Mouse (Mus musculus): Measurements from ENCODE around the gene Nell1.
"Not testable (repeated sequence)": the region's sequence is repeated elsewhere in the genome, so short reads cannot be mapped to it uniquely, and the experiment has no call there.

Nell1 gene

GRCm38 (mm10) chr7:49974841-49975440, at the start of gene Nell1:
Gene Nell1 (plus strand): TSS chr7:49974864.
- no peak for DNase-seq (ENCODE audit: extremely low read depth, low read depth)

GRCm38 (mm10) chr7:49928571-49928970, 46.1 kb upstream of the Nell1 start:
- no peak for DNase-seq (ENCODE audit: extremely low read depth, low read depth)

GRCm38 (mm10) chr7:49929999-49930398, 44.7 kb upstream of the Nell1 start:
- no peak for DNase-seq (ENCODE audit: extremely low read depth, low read depth)

- DNase-seq (ENCODE audit: extremely low read depth, low read depth), result not testable (repeated sequence)
These were observed 41.1 kb upstream of the Nell1 start for GRCm38 (mm10) chr7:49933386-49934115.

- DNase-seq (ENCODE audit: extremely low read depth, low read depth), result no peak
These were observed 37.8 kb upstream of the Nell1 start for GRCm38 (mm10) chr7:49936821-49937220.

- DNase-seq (ENCODE audit: extremely low read depth, low read depth), result no peak
These were observed 32.6 kb upstream of the Nell1 start for GRCm38 (mm10) chr7:49942023-49942422.

- DNase-seq (ENCODE audit: extremely low read depth, low read depth), result no peak
These were observed 32.2 kb upstream of the Nell1 start for GRCm38 (mm10) chr7:49942490-49942889.

GRCm38 (mm10) chr7:49946691-49947090, 28.0 kb upstream of the Nell1 start:
- DNase-seq (ENCODE audit: extremely low read depth, low read depth), result no peak

- DNase-seq (ENCODE audit: extremely low read depth, low read depth), result no peak
These were observed 21.0 kb upstream of the Nell1 start for GRCm38 (mm10) chr7:49953546-49954181.

- no peak for DNase-seq (ENCODE audit: extremely low read depth, low read depth)
These were observed 19.8 kb upstream of the Nell1 start for GRCm38 (mm10) chr7:49954834-49955233.

GRCm38 (mm10) chr7:49957142-49957541, 17.5 kb upstream of the Nell1 start:
- no peak for DNase-seq (ENCODE audit: extremely low read depth, low read depth)

GRCm38 (mm10) chr7:49963764-49964163, 10.9 kb upstream of the Nell1 start:
- no peak for DNase-seq (ENCODE audit: extremely low read depth, low read depth)

GRCm38 (mm10) chr7:49969516-49969915, 5.1 kb upstream of the Nell1 start:
- no peak for DNase-seq (ENCODE audit: extremely low read depth, low read depth)

- DNase-seq (ENCODE audit: extremely low read depth, low read depth), result no peak
These were observed 917 bp downstream of the Nell1 start for GRCm38 (mm10) chr7:49975441-49976121.

GRCm38 (mm10) chr7:49981511-49982227, 7.0 kb downstream of the Nell1 start:
- no peak for DNase-seq (ENCODE audit: extremely low read depth, low read depth)

GRCm38 (mm10) chr7:49984698-49985097, 10.0 kb downstream of the Nell1 start:
- DNase-seq (ENCODE audit: extremely low read depth, low read depth), result no peak

GRCm38 (mm10) chr7:49985947-49986346, 11.3 kb downstream of the Nell1 start:
- DNase-seq (ENCODE audit: extremely low read depth, low read depth), result no peak

- no peak for DNase-seq (ENCODE audit: extremely low read depth, low read depth)
These were observed 24.7 kb downstream of the Nell1 start for GRCm38 (mm10) chr7:49999321-49999720.

GRCm38 (mm10) chr7:50005268-50005667, 30.6 kb downstream of the Nell1 start:
- no peak for DNase-seq (ENCODE audit: extremely low read depth, low read depth)

- DNase-seq (ENCODE audit: extremely low read depth, low read depth), result no peak
These were observed 60.8 kb downstream of the Nell1 start for GRCm38 (mm10) chr7:50035187-50036153.

Data from MEL-GATA-1-ER (cell line).